Mouse (Mus musculus) neural tube, embryonic 12.5 days (tissue): ENCODE measurements around the gene Lhfpl3. TPM values are rescaled to one million over a fixed set of nuclear protein-coding genes. Genes with fewer than 3 reads are reported as not detected.

Experiments
- ATAC-seq: fragments of 200-750 bp; cut with Nextera tagmentation; 2 replicates; pipeline ENCODE4 v1.8.0; 2017; ENCODE audit warnings: low read depth, mild to moderate bottlenecking, moderate TSS enrichment, moderate library complexity; ENCODE audit not compliant: low FRiP score
- H3K27ac ChIP-seq: fragments of 300-500 bp; sonication (generic); 2 replicates; pipeline ENCODE4 v1.5.1; 2016
- H3K27me3 ChIP-seq: fragments of 300-500 bp; sonication (generic); replicated peaks from 2 replicates; pipeline ENCODE4 v1.6.1; 2016; ENCODE audit warnings: mild to moderate bottlenecking
- H3K36me3 ChIP-seq: fragments of 300-500 bp; sonication (generic); 2 replicates; pipeline ENCODE4 v1.6.1; 2016; ENCODE audit warnings: mild to moderate bottlenecking
- H3K4me1 ChIP-seq: fragments of 300-500 bp; sonication (generic); 2 replicates; pipeline ENCODE4 v1.6.1; 2016
- H3K4me2 ChIP-seq: fragments of 300-500 bp; sonication (generic); replicated peaks from 2 replicates; pipeline ENCODE4 v1.6.1; 2016; ENCODE audit warnings: mild to moderate bottlenecking
- H3K4me3 ChIP-seq: fragments of 300-500 bp; sonication (generic); 2 replicates; pipeline ENCODE4 v1.5.1; 2016
- H3K9ac ChIP-seq: fragments of 300-500 bp; sonication (generic); 2 replicates; pipeline ENCODE4 v1.6.1; 2016; ENCODE audit warnings: mild to moderate bottlenecking
- H3K9me3 ChIP-seq: fragments of 300-500 bp; sonication (generic); 2 replicates; pipeline ENCODE4 v1.6.1; 2016; ENCODE audit warnings: mild to moderate bottlenecking
- WGBS: fragments of 180-500 bp; shearing (Covaris S2); methylation state at CpG from one replicate; pipeline ENCODE4 v1.1.7; 2016; 5-methylcytosine and 5-hydroxymethylcytosine counted together
- polyA plus RNA-seq: library from polyadenylated mRNA; unstranded; fragments of >200 nt; fragmentation: Nextera tagmentation; extraction: Ambion mirVana; gene quantifications from 2 replicates; pipeline ENCODE4 v1.2.1, GENCODE M21; 2016

Lhfpl3 gene
- polyA plus RNA-seq, 1 experiment from 2014 or later: 1.7 TPM

GRCm38 (mm10) chr5:23189633-23190032 lies 443.8 kb downstream of the Lhfpl3 start:
- no peaks in the 10 kb centered on the region for H3K36me3 ChIP-seq
- no peak for ATAC-seq
- H3K4me1 ChIP-seq: no peaks in the 10 kb centered on the region
- WGBS: 90% methylated on average over 6 of the region's 6 CpGs
- no peaks in the 10 kb centered on the region for H3K9me3 ChIP-seq
- no peaks in the 10 kb centered on the region for H3K27me3 ChIP-seq
- H3K4me2 ChIP-seq: no peak overlapping the region
- H3K27ac ChIP-seq: no peak overlapping the region
- no peak overlapping the region for H3K4me3 ChIP-seq
- H3K9ac ChIP-seq: no peak overlapping the region

- Histone ChIP-seq H3K9me3 (no peaks in the 10 kb centered on the region), H3K4me1 (no peaks in the 10 kb centered on the region), H3K4me3 (no peak overlapping the region), H3K4me2 (no peak overlapping the region), H3K36me3 (no peaks in the 10 kb centered on the region), H3K9ac (no peak overlapping the region), H3K27ac (no peak overlapping the region), H3K27me3 (no peaks in the 10 kb centered on the region)
- ATAC-seq: no peak
- WGBS: 76% methylated on average over 4 of the region's 4 CpGs
Measured at GRCm38 (mm10) chr5:23196879-23197278, 451.0 kb downstream of the Lhfpl3 start.

- Histone ChIP-seq H3K9me3 (no peaks in the 10 kb centered on the region), H3K27me3 (no peaks in the 10 kb centered on the region), H3K4me2 (no peak overlapping the region), H3K9ac (no peak overlapping the region), H3K4me3 (no peak overlapping the region), H3K27ac (no peak overlapping the region), H3K36me3 (no peaks in the 10 kb centered on the region), H3K4me1 (no peaks in the 10 kb centered on the region)
- ATAC-seq: no peak
- WGBS: 80% methylated on average over 5 of the region's 5 CpGs
Measured at GRCm38 (mm10) chr5:23213086-23213485, 467.2 kb downstream of the Lhfpl3 start.

- no peaks in the 10 kb centered on the region for H3K27me3 ChIP-seq
- WGBS: 87% methylated on average over 3 of the region's 3 CpGs
- no peak overlapping the region for H3K27ac ChIP-seq
- no peak for ATAC-seq
- no peaks in the 10 kb centered on the region for H3K36me3 ChIP-seq
- no peak overlapping the region for H3K4me3 ChIP-seq
- no peak overlapping the region for H3K4me2 ChIP-seq
- no peaks in the 10 kb centered on the region for H3K9me3 ChIP-seq
- no peaks in the 10 kb centered on the region for H3K4me1 ChIP-seq
- no peak overlapping the region for H3K9ac ChIP-seq
Measured at GRCm38 (mm10) chr5:23214646-23215045, 468.8 kb downstream of the Lhfpl3 start.

GRCm38 (mm10) chr5:23219655-23220054 lies 473.8 kb downstream of the Lhfpl3 start:
- Histone ChIP-seq H3K4me1 (no peaks in the 10 kb centered on the region), H3K4me2 (no peak overlapping the region), H3K4me3 (no peak overlapping the region), H3K9me3 (no peaks in the 10 kb centered on the region), H3K27ac (no peak overlapping the region), H3K9ac (no peak overlapping the region), H3K36me3 (no peaks in the 10 kb centered on the region), H3K27me3 (no peaks in the 10 kb centered on the region)
- 86% methylated on average over 1 of the region's 1 CpGs for WGBS
- no peak for ATAC-seq

- WGBS: 24% methylated on average over 14 of the region's 14 CpGs
- no peaks in the 10 kb centered on the region for H3K9me3 ChIP-seq
- no peaks in the 10 kb centered on the region for H3K4me1 ChIP-seq
- H3K27ac ChIP-seq: no peak overlapping the region
- ATAC-seq: peak; percentile 87
- peak overlapping the region; percentile 27 for H3K4me3 ChIP-seq
- H3K27me3 ChIP-seq: no peaks in the 10 kb centered on the region
- no peaks in the 10 kb centered on the region for H3K36me3 ChIP-seq
- peak overlapping the region; percentile 56; the same call in 1 of the 2 replicates for H3K9ac ChIP-seq
- peak overlapping the region; percentile 59 for H3K4me2 ChIP-seq
Measured at GRCm38 (mm10) chr5:23224759-23225536, 479.1 kb downstream of the Lhfpl3 start.

- H3K27ac ChIP-seq: no peak overlapping the region
- ATAC-seq: no peak
- H3K27me3 ChIP-seq: no peaks in the 10 kb centered on the region
- H3K4me1 ChIP-seq: no peaks in the 10 kb centered on the region
- 23% methylated on average over 8 of the region's 8 CpGs for WGBS
- H3K9me3 ChIP-seq: no peaks in the 10 kb centered on the region
- H3K4me2 ChIP-seq: no peak overlapping the region
- no peak overlapping the region for H3K4me3 ChIP-seq
- no peak overlapping the region for H3K9ac ChIP-seq
- H3K36me3 ChIP-seq: no peaks in the 10 kb centered on the region
Measured at GRCm38 (mm10) chr5:23225621-23226020, 479.8 kb downstream of the Lhfpl3 start.

GRCm38 (mm10) chr5:23226753-23227152 lies 480.9 kb downstream of the Lhfpl3 start:
- ATAC-seq: no peak
- Histone ChIP-seq H3K27me3 (no peaks in the 10 kb centered on the region), H3K4me2 (no peak overlapping the region), H3K36me3 (no peaks in the 10 kb centered on the region), H3K9ac (no peak overlapping the region), H3K9me3 (no peaks in the 10 kb centered on the region), H3K4me1 (no peaks in the 10 kb centered on the region), H3K4me3 (no peak overlapping the region), H3K27ac (no peak overlapping the region)
- WGBS: 67% methylated on average over 3 of the region's 3 CpGs

GRCm38 (mm10) chr5:23246974-23247373 lies 501.1 kb downstream of the Lhfpl3 start:
- no peaks in the 10 kb centered on the region for H3K4me1 ChIP-seq
- no peak overlapping the region for H3K27ac ChIP-seq
- H3K36me3 ChIP-seq: no peaks in the 10 kb centered on the region
- H3K27me3 ChIP-seq: no peaks in the 10 kb centered on the region
- H3K9me3 ChIP-seq: no peaks in the 10 kb centered on the region
- H3K9ac ChIP-seq: no peak overlapping the region
- H3K4me2 ChIP-seq: no peak overlapping the region
- H3K4me3 ChIP-seq: no peak overlapping the region
- ATAC-seq: no peak
- WGBS: 49% methylated on average over 4 of the region's 4 CpGs

GRCm38 (mm10) chr5:23247784-23248183 lies 501.9 kb downstream of the Lhfpl3 start:
- WGBS: 67% methylated on average over 1 of the region's 1 CpGs
- no peaks in the 10 kb centered on the region for H3K4me1 ChIP-seq
- no peak overlapping the region for H3K4me2 ChIP-seq
- no peaks in the 10 kb centered on the region for H3K36me3 ChIP-seq
- no peak overlapping the region for H3K27ac ChIP-seq
- no peaks in the 10 kb centered on the region for H3K9me3 ChIP-seq
- no peaks in the 10 kb centered on the region for H3K27me3 ChIP-seq
- H3K4me3 ChIP-seq: no peak overlapping the region
- no peak overlapping the region for H3K9ac ChIP-seq
- ATAC-seq: no peak

GRCm38 (mm10) chr5:23248303-23248702 lies 502.4 kb downstream of the Lhfpl3 start:
- Histone ChIP-seq H3K4me1 (no peaks in the 10 kb centered on the region), H3K4me2 (no peak overlapping the region), H3K4me3 (no peak overlapping the region), H3K27ac (no peak overlapping the region), H3K36me3 (no peaks in the 10 kb centered on the region), H3K9ac (no peak overlapping the region), H3K9me3 (no peaks in the 10 kb centered on the region), H3K27me3 (no peaks in the 10 kb centered on the region)
- no peak for ATAC-seq

- WGBS: 50% methylated on average over 9 of the region's 9 CpGs
- Histone ChIP-seq H3K4me3 (no peak overlapping the region), H3K27me3 (no peaks in the 10 kb centered on the region), H3K9me3 (no peaks in the 10 kb centered on the region), H3K4me2 (no peak overlapping the region), H3K27ac (no peak overlapping the region), H3K9ac (no peak overlapping the region), H3K36me3 (no peaks in the 10 kb centered on the region), H3K4me1 (no peaks in the 10 kb centered on the region)
- ATAC-seq: no peak
Measured at GRCm38 (mm10) chr5:23249896-23250875, 504.3 kb downstream of the Lhfpl3 start.
